Mouse (Mus musculus): ENCODE results near the gene Scn3b. TPM values are rescaled to one million over a fixed set of nuclear protein-coding genes. Genes with fewer than 3 reads are reported as not detected.

Scn3b gene
- total RNA-seq (2021): 1 to 10 TPM in 1 of 2 experiments, under 1 TPM in 1; 0.79 to 1.6 TPM
- long read RNA-seq, experiment 1, full-length matches to known transcripts: 1 of 1 reads
- long read RNA-seq, experiment 1, partial matches to known transcripts: 0 of 1 reads
- long read RNA-seq, experiment 1, other reads (novel, unspliced or antisense): 0 of 1 reads
- long read RNA-seq, experiment 2, full-length matches to known transcripts: 1 of 1 reads
- long read RNA-seq, experiment 2, partial matches to known transcripts: 0 of 1 reads
- long read RNA-seq, experiment 2, other reads (novel, unspliced or antisense): 0 of 1 reads

DNA sequence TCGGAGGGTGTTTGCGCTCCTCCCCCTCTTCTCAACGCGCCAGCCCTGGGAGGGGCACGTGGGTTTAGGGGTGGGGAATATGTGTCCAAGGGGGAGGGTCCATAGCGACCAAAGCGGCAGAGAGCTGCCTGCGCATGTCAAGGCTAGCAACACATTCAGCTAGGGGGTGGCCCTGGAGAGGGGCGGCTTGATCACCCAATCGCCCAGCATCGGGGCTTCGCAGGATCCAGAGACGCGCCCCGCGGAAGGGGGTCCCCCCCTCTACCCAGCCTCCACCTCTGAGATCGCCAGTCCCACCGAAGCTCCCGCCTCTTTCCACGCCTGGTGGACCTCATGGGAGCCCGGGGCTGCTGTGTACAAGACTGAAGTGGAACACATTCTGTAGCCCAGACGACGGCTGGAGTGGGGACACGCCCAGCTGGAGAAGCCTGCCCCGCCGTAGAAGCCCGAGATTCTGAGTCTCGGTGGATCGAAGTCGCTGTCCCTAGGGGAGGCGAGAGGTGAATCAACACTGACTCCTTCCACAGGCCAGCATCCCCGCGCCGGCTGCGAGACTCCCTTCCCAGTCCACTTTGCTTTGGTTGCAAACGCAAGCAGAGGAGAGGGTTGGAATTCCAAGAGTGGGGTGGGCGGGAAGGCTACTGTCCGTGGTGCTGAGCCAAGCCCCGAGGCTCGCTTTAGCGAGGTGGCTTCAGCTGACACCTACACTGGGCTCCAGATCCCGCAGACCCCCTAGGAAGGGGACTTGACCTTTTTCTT is at the start of gene Scn3b:
TSS of gene Scn3b (plus strand) at position 115 of the 759 bp plus-strand sequence.
- peak; percentile 58 to 72 for DNase-seq

DNA sequence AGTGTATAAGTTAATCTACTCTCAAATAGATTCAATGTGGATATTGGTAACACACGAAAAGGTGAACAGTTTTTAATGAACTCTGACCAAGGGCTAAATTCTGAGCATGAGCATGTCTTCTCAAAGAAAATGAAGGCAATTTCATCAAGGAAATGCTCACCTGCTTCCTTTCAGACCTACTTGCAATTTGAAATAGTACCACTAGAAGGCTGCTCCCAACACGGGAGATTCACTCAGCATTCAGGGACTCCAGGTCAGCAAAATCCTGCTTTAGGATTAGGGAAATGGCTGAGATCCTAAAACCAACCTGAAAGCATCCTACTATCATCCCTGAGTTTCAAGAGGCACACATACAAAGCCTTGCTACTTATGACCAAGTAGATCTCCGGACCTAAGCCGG is 44.7 kb upstream of the Scn3b start:
- no peak for DNase-seq

DNA sequence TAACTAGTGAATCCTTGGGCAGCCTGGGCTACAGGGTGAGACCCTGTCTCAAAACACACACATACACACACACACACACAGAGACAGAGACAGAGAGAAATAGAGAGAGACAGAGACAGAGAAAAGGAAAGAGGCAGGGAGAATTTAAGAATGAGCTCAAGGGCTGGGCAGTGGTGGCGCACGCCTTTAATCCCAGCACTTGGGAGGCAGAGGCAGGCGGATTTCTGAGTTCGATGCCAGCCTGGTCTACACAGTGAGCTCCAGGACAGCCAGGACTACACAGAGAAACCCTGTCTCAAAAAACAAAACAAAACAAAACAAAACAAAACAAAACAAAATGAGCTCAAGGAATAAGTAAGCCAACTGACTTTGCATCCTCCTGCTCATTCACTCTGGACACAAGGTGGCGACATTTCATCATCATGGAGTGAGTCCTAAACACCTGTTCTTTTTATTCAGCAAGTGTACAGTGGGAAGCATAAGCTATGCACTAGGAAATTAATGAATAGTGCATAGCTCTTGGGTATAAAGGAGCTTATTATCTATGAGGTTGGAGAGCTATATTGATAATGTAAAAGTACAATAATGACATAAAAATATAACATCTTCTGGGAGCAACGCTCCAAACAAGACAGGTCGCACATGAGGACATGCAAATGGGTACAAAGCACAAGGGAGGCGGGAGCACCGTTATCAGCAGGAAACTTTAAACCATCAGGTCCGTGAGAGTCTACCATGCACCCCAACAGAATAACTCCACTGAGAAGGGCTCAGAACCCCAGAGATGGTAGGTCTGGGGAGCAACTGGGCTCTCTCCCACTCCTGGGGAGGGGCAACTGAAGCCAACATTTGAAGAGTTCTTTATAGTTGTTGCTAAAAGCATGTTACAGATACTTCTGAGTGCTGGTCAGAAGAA is 40.9 kb upstream of the Scn3b start:
- peak; percentile 40 to 73 for DNase-seq

DNA sequence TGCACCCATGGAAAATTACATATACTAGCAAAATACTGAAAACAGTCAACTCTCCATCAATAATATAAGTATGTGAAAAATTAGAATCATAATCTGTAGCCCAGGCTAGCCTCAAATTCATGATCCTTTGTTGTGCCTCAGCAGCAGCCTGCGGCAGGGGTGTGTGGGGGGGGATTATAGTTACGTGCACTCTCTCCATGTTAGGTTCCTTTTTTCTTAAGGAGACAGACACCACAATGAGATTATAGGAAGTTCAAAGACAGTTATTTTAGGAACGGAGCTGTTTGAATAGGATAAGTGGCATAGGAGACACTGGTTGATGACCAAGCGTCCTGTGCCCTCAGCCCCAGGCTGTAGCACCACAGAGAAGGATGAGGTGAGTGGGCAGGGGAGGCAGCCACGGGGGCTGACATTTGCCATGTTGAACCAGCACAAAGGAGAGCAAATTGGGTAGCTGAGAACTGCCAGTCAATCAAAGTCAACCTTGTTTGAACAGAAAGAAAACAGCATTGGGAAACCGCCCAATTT is 40.1 kb upstream of the Scn3b start:
- no peak for DNase-seq

DNA sequence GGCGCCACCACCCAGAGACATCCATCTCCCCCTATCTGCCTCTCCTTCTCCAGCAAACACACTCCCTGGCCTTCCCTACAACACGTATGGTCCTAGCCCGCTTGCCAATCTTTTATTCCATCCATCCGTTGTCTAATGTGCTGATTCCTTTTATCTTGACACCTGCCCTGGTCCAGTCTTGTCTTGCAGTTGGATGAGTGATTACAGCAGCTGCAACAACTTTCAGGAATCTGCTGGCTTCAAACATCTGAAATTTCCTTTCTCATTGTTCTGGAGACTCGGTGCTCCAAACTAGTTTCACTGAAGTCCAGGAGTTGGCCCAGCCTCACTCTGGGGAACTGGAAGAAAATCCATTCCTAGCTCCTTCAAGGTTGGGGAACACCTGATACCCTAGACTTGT is 39.5 kb upstream of the Scn3b start:
- no peak for DNase-seq

DNA sequence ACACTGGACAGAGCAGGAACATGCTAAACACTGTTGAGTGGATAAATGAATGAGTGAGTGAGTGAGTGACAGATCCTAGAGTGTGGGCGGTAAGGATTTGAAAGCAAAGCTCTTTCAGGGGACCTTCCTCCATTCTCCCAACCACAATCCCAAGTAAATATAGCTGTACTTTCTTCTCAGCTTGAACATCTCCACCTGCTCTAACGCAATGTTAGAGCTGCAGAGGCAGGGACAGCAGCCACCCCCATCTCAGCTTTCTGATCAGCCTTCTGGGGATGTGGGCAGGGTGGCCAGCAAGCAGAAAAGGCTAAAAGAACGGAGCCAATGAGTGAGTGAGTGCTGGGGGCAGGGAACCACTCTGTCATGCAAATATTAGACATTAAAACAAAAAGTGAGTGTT is 38.0 kb upstream of the Scn3b start:
- no peak for DNase-seq

DNA sequence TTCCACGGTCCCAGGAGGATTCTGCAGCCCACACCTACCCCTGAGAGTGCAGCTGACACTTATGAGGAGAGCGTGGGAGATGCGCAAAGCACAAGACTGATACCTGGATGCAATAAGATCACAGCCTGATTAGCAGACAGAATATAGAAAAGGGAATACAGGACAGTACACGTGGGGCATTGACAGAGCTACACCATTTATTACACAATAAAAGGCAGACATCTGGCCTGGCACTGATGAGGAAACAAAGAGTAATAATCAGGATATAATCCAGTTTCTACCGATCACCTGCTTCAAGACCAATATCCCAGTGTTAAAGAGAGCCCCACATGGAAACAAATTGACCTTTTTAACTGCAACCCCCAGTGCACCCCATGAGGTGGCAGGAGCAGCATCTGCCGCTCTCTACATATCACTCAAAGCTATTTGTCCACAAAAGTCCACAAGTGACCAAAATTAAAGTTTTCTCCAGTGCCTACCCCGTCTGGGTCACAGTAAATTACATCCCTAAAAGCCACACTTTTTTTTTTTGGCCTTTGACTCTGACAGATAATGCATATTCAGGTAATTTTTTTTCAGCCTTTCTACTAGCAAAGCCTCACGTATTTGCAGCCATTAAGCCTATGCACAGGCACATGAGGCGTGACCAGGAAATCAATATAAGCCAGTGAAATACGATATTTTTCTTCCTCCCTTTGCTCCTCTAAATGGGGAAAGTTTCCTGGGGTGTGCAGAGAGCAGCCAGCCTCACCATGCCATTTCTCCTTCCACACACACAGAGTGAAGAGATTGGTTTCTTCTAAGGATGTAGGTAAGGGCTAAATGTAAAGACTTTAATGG is 34.6 kb upstream of the Scn3b start:
- DNase-seq: no peak

DNA sequence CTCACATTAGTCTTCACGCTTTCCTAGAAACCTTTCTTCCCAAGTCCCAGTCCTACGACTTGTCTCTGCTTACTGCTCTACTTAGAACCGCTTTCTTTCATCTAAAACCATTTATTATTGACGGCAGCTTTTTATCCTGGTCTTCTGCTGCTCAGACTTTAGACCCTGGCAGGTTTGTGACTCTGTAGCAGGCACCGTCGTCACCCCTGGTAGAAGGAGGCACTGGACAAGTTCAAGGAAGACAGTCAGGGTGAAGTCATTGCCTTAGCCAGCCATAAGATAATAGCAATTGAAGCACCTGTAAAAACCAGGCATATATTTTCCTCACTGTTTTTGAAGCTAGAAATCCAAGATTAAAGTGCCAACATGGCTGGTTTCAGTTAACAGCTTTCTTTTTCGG is 33.8 kb upstream of the Scn3b start:
- DNase-seq: no peak

DNA sequence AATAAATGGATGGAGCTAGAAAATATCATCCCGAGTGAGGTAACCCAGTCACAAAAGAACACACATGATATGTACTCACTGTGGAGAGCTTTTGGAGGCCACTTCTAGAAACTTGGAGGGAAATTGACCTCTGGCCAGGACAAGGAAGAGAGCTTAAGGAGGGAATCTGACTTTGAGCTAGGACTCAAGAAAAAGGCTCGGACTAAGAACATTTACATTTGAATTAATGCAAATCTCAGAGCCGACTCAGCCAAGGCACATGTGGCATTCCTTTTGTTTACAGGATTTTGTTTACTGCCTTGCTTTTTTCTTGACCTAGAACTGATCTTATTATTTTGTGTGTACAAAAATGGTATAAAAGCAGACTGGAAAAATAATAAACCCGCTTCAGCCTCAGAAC is 29.3 kb upstream of the Scn3b start:
- DNase-seq: no peak

DNA sequence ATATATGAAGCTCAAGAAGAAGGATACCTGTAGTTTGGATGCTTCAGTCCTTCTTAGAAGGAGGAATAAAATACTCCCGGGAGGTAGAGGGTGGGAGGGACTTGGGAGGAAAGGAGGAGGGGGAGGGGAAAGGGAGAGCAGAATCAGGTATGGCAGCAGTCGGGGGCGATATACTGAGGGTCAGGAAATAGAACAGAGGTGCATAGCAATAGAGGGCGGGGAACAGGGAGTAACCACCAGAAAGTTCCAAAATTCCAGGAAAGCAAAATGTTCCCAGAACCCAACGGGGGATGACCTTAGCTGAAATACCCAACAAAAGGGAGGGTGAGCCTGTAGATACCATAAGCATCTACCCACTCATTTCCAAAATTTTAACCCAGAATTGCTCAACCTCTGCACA is 28.7 kb upstream of the Scn3b start:
- no peak for DNase-seq

DNA sequence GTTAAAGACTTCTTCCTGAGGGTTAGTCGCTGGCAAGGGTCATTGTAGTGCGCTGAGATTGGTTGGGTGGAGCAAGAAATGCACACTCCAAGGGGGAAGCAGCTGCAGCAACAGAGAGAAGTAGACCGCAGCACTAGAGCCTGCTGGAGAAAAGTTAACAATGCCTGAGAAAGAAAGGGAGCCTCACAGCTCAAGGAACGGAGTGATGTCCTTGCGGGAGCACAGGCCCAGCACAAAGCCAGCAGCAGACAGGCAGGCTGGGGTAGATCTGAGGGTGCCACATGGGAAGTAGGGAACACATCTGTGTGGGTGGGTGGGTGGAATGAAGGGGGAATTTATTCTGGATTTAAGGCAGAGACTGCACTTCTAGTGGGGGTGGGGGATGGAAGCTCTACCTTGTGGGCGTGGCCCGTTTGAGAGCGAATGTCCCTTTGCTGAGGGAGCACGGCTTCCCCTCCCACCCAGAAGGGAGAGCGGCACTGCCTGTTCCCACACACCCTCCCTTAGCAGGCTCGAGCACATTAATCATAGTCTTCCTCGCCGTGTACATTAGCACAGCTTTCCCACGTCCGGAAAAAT is 27.7 kb upstream of the Scn3b start:
- peak; percentile 38 to 45 for DNase-seq

DNA sequence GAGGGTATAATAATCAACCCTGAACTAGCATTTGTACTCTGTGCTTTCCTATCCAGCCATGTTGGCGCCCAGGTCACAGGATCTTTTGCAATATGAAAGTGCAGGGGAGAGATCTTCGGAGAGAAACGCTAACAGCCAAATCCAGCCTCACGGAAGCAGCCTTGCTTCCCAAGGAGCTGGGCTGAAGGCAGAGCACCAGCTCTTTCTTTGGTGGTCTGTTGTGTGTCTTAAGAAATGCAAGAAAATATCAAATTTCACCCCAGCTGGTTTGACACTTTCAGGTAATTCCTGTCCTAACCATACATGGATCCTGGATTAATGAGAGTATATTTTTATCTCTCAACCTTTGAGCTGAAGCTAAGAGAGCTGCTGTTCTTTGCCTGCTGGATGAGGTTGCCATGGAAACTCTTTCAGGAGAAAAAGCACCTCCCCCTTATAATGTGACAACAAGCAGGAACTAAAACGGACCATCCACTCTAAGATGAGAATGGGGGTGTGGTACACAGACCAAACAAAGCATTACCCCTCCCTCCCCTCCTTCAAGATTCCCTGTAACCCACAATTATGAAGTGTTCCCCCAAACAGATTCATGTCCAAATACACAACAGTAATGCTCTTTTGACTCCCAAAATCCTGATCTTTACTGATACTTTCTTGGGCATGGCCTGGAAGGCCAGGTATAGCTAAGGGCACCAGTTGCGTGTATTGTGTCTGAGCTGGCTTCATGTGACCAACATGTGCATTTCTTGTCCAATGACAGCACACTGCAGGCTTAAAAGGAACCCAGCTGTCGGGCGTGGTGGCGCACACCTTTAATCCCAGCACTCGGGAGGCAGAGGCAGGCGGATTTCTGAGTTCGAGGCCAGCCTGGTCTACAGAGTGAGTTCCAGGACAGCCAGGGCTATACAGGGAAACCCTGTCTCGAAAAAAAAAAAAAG is 26.8 kb upstream of the Scn3b start:
- DNase-seq: peak in 1 of 2 experiments; percentile 25

DNA sequence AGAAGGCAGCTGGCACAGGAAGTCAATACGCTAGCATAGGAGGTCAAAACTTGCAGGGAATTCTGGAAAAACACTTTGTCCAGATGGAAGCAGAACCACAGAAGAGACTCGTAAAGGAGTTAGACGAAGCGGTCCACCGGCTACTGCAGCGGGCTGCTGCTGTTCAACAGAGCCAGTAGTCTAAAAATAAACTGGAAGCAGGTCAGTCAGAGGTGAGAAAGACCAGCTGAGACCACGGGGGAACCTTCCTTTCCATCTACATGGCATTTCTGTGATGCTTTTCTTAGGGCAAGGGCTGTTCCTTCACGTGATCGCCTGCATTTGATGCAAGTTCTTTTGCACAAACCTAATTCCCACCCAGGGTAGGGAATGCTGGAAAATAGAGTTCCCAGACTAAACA is 23.6 kb upstream of the Scn3b start:
- peak in 1 of 2 experiments; percentile 6 for DNase-seq

DNA sequence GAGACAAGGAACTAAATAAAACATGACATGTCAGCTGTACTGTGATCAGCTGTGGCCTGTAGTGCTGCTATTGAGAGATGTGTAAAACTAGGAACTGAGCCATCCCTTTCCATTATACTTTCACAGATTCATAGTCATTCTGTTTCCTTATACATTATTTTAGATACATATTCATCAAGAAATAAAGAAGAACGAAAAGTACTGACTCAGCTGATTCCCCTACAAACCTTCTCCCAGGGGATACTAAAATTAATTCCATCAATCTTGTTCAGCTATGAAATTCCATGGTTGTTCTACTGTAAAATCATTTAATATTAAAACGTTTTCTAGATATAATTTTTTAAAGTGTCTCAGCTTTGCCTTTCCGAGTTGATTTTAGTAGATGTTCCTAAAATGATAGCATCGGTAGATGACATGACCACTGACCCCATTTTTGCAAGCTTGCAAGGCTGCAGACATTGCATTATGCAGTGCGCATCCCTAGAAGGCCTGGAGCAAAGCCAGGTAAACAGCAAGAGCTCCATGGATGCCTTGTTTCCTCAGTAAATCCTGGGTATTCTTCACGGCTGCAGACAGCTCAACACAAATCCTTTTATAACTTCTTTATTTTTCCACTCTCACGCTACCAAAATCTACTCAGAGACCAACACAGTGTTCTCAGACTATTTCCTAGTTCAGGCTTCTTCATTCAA is 22.9 kb upstream of the Scn3b start:
- DNase-seq: no peak

DNA sequence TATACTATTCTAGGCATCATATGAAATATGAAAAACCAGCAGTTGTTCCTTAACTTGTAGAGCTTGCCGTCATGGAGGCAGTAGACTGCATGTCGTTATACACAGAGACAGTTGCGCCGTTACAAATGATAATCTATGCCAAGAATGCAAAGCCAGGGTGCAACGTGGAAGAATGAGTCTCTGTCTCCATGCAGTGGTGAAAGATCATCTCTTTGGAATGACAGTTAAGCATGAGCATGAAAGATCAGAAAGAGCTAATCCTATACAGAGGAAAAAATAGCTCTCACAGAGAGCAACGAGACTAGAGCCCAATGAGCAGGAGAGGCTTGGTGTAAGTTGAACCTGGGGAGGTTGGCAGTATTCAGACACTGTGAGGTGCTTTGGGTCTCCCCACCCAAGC is 22.3 kb upstream of the Scn3b start:
- no peak for DNase-seq

DNA sequence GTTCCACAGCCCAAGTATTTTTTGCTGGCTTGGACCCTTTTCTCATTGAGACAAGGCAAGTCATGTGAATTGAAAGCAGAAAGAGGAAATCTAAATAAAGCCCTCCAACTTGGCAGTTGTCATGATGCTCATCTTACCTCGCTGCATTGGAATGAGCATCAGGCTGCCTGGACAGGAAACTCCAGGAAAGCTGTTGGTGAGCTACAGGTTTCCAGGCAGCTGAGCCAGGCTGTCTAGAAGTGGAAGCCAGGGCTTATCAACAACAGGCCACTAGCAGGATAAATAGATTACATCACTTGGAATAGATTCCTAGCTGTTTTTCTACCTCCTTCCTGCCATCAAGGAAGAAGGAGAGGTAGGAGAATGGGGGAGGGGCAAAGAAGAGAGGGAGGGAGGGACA is 19.9 kb upstream of the Scn3b start:
- peak in 1 of 2 experiments; percentile 22 for DNase-seq

DNA sequence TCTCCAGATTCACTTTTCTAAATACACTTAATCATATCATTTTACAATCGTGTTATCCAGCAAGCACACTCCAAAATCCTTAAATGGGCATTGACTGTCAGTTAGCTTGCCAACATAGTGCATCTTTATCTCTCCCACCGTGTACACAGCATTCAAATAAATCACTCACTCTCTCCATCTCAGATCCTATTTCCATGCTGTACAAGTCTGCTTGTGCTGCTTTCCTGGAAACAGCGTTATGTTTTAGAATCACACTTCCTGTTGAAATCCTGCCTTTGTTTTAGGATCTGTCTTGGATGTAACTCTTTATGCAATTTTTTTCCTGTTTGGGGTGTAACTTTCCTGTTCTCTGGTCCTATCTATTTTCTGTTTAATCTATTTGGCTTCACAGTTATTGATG is 16.6 kb upstream of the Scn3b start:
- DNase-seq: no peak

DNA sequence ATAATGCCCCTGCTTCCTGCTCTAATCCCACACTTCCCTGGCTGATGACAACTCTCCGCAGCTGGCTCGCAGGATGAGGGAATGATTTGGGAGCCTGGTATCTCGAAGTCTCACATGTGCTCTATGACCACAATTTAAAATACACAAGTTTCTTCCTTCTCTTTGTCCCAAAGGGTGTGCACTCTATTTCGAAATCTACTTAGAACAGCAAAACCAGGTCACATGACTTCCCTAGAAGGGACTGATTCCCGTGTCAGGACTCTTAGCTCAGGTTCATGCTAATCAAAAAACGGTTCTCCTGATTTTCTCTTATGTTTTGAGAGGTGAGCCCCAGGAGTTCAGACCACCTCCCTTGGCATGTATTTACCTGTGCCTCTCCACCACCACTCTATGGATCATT is 5.1 kb upstream of the Scn3b start:
- no peak for DNase-seq

DNA sequence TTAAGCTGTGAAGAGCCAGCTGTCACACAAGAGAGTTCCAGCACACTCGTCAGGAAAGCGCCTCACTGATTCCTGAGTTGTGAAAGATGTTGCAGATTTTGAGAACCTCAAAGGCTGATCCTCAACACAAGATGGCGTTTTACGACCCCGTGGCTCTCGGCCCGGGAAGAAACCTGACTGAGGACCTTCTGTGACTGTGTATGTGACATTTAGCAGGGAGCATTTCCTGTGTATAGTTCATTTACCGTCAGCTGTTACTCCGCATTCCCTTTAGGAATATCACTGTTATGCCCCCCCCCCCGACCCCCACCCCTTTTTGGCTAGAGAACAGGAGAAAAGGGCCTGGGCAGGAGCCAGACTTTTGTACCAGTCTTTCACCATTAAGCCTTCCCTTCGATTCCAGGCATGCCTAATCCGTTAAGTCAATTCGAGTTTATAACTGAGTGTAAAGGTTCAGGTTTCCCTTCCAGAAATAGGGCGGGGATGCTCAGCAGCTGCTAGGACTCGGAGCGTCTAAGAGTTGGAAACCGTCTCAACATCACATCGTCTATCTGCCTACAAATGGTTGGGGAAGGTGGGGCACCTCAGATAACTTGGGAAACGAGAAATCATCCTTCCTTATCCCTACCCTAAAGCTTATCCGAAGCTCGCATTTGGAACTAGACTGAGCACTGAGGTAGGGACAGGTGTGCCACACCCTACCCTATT is 823 bp upstream of the Scn3b start:
- no peak for DNase-seq
